Mouse (Mus musculus) urinary bladder, postnatal 10 days (tissue): Measurements from ENCODE around the gene Fam98c.

Source experiments
- DNase-seq: peaks from one replicate; pipeline ENCODE4 v3.0.0; 2022; ENCODE audit warnings: low spot score

Gene Fam98c

DNA sequence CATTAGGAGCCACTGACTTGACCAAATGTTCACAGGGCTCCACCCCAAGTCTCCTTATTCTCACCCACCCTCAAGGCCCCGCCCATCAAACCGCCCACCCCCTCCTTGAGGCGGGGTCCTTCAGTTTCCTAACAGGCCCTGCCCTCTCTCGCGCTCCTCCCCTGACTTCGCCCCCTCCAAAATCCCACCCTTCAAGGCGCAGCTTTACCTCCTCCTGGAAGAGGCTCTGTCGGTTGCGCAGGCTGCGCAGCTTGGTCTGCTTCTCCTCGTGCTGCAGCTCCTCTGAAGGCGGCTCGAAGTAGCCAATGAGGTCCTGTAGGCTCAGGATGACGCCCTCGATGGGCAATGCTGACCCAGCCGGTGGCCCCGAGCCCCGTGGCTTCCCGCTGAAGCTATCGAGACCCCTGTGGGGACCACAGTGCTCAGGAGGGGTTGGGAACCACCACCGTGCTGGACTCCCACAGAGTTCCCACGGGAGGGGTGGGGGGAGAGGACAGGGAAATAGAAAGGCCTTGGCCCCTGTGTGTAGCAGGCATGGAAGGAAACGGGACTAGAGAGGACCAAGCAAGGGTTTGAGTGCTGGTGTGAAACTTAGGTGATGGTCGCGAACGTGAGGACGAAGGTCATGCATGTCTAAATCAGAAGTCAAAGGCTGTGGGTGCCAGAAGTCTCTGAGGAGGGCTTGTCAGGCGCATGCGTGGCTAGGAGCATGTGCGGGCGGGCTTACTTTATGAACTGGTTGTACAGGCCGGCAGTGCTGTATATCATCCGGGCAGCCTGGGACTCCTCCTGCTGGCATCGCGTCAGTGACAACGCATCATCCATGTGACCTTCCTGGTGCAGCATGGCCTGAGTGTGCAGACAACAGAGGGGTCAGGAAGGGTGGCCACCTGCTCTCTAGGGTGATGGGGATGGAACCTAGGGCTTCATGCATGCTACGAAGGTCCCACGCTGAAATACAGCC, 46.8 kb downstream of the Fam98c start:
- DNase-seq: no peak
